Mouse (Mus musculus) heart, embryonic 14.5 days (tissue): ENCODE results near the gene 4933424G06Rik. TPM values are rescaled to one million over a fixed set of nuclear protein-coding genes. Genes with fewer than 3 reads are reported as not detected.

Experiments
- ATAC-seq: fragments of 200-750 bp; cut with Nextera tagmentation; 2 replicates; pipeline ENCODE4 v1.8.0; 2017; ENCODE audit warnings: low read depth, moderate TSS enrichment; ENCODE audit not compliant: insufficient number of reproducible peaks, insufficient read depth, low FRiP score
- H3K27ac ChIP-seq, 2 experiments: fragments of 200-500 bp in 1 of 2; fragments of 300-500 bp in 1 of 2; sonication (generic) in 1 of 2; replicated peaks in 1 of 2; 2 replicates each; pipeline ENCODE4 v1.5.1; 2012 to 2014; ENCODE audit warnings: low read depth in 2 of 2, low read length in 2 of 2, control low read depth in 1 of 2, mild to moderate bottlenecking in 1 of 2, mixed read lengths in 1 of 2; ENCODE audit not compliant: control insufficient read depth in 1 of 2, insufficient read depth in 1 of 2
- H3K27me3 ChIP-seq: fragments of 300-500 bp; sonication (generic); 2 replicates; pipeline ENCODE4 v1.6.1; 2014; ENCODE audit warnings: mild to moderate bottlenecking, low read length, control low read depth; ENCODE audit not compliant: control insufficient read depth, insufficient read depth
- H3K36me3 ChIP-seq: fragments of 300-500 bp; sonication (generic); 2 replicates; pipeline ENCODE4 v1.6.1; 2014; ENCODE audit warnings: mild to moderate bottlenecking, control low read depth, low read length, mixed read lengths; ENCODE audit not compliant: control insufficient read depth, insufficient read depth
- H3K4me1 ChIP-seq, 2 experiments: fragments of 200-500 bp in 1 of 2; fragments of 300-500 bp in 1 of 2; sonication (generic) in 1 of 2; 2 replicates each; pipeline ENCODE4 v1.6.1; 2012 to 2014; ENCODE audit warnings: low read length in 2 of 2, control low read depth in 1 of 2, mixed read lengths in 1 of 2; ENCODE audit not compliant: control insufficient read depth in 2 of 2, insufficient read depth in 2 of 2
- H3K4me2 ChIP-seq: fragments of 300-500 bp; sonication (generic); 2 replicates; pipeline ENCODE4 v1.6.1; 2014; ENCODE audit warnings: mild to moderate bottlenecking, low read length
- H3K4me3 ChIP-seq, 2 experiments: fragments of 200-500 bp in 1 of 2; fragments of 300-500 bp in 1 of 2; sonication (generic) in 1 of 2; 2 replicates each; pipeline ENCODE4 v1.5.1; 2012 to 2014; ENCODE audit warnings: low read length in 2 of 2, mild to moderate bottlenecking in 2 of 2, control low read depth in 1 of 2, low read depth in 1 of 2, moderate library complexity in 1 of 2; ENCODE audit not compliant: control insufficient read depth in 1 of 2, insufficient read depth in 1 of 2
- H3K9ac ChIP-seq: fragments of 300-500 bp; sonication (generic); 2 replicates; pipeline ENCODE4 v1.6.1; 2014; ENCODE audit warnings: mild to moderate bottlenecking, low read length
- H3K9me3 ChIP-seq: fragments of 300-500 bp; sonication (generic); 2 replicates; pipeline ENCODE4 v1.6.1; 2016; ENCODE audit warnings: low read length, control low read depth; ENCODE audit not compliant: control insufficient read depth
- WGBS: fragments of 180-500 bp; shearing (Covaris S2); extraction: QIAGEN DNeasy Blood & Tissue Kit; methylation state at CpG from one replicate; pipeline ENCODE4 v1.1.7; 2014; 5-methylcytosine and 5-hydroxymethylcytosine counted together
- polyA plus RNA-seq: library from polyadenylated mRNA; unstranded; fragments of >200 nt; fragmentation: Nextera tagmentation; extraction: Ambion mirVana; gene quantifications from 2 replicates; pipeline ENCODE4 v1.2.1, GENCODE M21; 2014

Gene 4933424G06Rik
- polyA plus RNA-seq, 1 experiment from 2014 or later: 0.18 TPM

DNA sequence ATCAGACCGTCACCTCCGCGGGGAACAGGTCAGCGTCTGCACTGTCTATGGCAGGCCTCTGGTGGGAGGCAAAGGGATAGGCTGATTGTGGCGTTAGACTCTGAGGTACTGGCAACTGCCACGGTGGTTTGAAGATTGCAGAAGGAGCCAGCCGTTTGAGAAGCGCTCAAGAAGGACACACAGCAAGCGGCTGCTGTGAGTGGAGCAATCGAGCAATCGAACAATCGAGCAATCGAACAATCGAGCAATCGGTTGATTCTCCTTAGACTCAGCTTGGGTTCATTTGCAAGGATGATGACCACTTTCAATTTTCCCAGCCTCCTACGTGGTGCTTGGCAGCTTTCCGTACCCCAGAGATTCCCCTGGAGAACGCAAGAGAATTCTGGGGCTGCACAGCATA is 49.1 kb downstream of the 4933424G06Rik start:
- H3K4me1 ChIP-seq: no peaks in the 10 kb centered on the region; a peak in 1 of 4 replicates
- 81% methylated on average over 18 of the region's 18 CpGs for WGBS

DNA sequence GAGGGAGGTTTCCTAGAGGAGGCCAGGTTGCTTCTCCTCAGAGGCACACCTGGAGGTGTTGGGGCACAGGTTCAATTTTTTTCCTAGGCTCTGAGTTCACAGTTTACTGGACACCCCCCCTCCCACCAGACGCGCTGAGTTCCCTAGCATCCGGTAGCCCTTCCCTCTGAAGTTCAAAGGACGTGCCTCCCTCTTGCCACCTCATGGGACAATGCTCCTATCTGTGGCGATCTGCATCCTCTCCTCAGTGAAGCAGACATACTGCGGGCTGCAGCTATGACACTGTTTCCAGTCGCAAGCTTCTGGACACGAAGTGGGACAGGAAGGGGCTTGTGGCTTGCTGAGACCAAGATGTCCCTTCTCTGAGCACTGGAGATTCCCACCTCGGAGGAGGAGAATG is 50.5 kb downstream of the 4933424G06Rik start:
- no peak overlapping the region for H3K9ac ChIP-seq
- H3K9me3 ChIP-seq: no peaks in the 10 kb centered on the region
- H3K36me3 ChIP-seq: no peaks in the 10 kb centered on the region
- H3K27me3 ChIP-seq: no peaks in the 10 kb centered on the region
- H3K27ac ChIP-seq: no peak overlapping the region
- WGBS: 74% methylated on average over 9 of the region's 9 CpGs
- no peak for ATAC-seq
- H3K4me2 ChIP-seq: no peak overlapping the region
- no peaks in the 10 kb centered on the region for H3K4me1 ChIP-seq
- H3K4me3 ChIP-seq: no peak overlapping the region

More for the DNA sequence above, 49.1 kb downstream of the 4933424G06Rik start:
- Histone ChIP-seq H3K9me3 (no peaks in the 10 kb centered on the region), H3K36me3 (no peaks in the 10 kb centered on the region), H3K4me3 (no peak overlapping the region), H3K4me2 (no peak overlapping the region), H3K9ac (no peak overlapping the region), H3K27me3 (no peaks in the 10 kb centered on the region), H3K27ac (no peak overlapping the region)
- no peak for ATAC-seq

DNA sequence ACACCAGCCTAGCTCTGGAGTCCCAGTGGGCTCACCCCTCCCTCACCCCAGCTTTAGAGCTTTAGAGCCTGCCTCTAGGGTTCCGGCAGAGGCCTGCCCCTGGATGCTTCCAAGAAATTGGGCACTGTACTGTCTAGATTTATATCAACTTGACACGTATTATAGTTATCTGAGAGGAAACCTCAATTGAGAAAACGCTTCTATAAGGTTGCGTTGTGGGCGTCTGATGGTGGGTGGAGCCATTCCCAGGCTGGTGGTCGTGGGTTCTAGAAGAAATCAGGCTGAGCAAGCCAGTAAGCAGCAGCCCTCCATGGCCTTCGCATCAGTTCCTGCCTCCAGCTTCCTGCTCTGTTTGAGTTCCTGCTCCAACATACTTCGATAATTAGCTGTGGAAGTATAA is 51.1 kb downstream of the 4933424G06Rik start:
- 86% methylated on average over 8 of the region's 8 CpGs for WGBS
- Histone ChIP-seq H3K9me3 (no peaks in the 10 kb centered on the region), H3K4me3 (no peak overlapping the region), H3K4me2 (no peak overlapping the region), H3K27me3 (no peaks in the 10 kb centered on the region), H3K27ac (no peak overlapping the region), H3K4me1 (no peaks in the 10 kb centered on the region), H3K36me3 (no peaks in the 10 kb centered on the region), H3K9ac (no peak overlapping the region)
- no peak for ATAC-seq

DNA sequence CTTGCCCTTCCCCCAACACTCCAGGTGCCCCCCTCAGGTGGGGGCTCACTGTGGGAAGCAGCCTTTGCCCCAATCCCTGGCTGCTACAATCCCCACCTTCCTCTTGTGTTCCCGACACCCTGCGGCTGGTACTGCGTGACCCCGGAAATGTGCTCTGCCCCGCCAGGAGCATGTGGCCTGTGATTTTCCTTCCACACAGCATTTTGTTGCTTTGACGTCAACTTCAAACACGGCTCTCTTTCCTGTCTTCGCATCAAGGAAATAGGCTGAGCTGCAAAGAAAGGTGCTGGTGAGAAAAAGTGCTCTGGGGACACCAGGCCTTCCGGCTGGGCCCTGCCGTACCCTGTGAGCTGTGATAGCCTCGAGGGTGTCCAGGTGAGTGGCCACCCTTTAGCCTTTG is 51.6 kb downstream of the 4933424G06Rik start, which contains the start of gene Zap70:
TSS of gene Zap70 (plus strand) at position 231 of the 400 bp plus-strand sequence.
- H3K4me2 ChIP-seq: no peak within 1 kb of the TSS
- no peak within 1 kb of the TSS for H3K9ac ChIP-seq
- 75% methylated on average over 11 of the region's 11 CpGs for WGBS
- H3K27me3 ChIP-seq: no peaks in the 10 kb centered on the region
- no peak within 1 kb of the TSS for H3K4me3 ChIP-seq
- H3K36me3 ChIP-seq: no peaks in the 10 kb centered on the region
- no peak for ATAC-seq
- H3K27ac ChIP-seq: no peak within 1 kb of the TSS
- no peaks in the 10 kb centered on the region for H3K9me3 ChIP-seq
- peaks cover under 1% of the 10 kb centered on the region in 2 experiments; a peak in 1 of 4 replicates for H3K4me1 ChIP-seq

DNA sequence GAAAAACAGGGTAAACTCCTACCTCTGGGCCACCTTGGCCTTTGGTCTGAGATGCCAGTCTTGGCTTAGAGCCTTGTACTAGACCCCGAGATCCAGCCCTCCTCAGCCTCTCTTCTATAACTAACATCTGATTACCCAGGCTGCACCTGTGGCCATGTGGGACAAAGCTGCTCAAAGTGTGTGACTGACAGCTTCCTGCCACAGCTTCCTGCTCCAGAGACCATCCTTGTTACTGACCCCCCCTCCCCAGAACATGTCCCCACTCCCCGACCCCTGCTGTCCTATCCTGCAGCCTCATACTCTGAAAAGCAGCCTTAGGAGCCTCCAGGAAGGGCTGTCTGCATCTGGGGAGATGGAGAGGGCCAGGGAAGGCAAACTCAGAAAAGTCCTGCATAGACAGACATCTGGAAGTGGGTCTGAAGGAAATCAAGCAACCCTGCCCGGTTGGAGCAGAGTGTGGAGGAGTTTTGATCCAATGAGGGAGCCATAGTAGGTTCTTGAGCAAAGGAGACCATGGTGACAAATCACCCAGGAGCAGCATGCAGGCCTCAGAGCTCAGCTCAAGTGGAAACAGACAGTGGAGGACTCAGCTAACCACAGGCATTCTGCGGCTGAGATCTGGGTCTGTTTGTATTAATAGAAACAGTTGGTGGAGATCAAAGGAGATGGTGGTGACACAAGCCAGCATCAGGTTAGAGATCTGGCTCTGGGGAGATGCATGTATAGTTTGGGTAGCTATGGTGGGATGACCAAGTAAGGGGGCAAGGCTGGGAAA is 56.7 kb downstream of the 4933424G06Rik start:
- no peak for ATAC-seq
- no peak overlapping the region for H3K4me2 ChIP-seq
- no peaks in the 10 kb centered on the region for H3K36me3 ChIP-seq
- 44% methylated on average over 4 of the region's 4 CpGs for WGBS
- peaks cover 4% of the 10 kb centered on the region in 2 experiments; a peak in 3 of 4 replicates for H3K4me1 ChIP-seq
- no peak overlapping the region for H3K27ac ChIP-seq
- H3K27me3 ChIP-seq: peaks cover 19% of the 10 kb centered on the region
- no peaks in the 10 kb centered on the region for H3K9me3 ChIP-seq
- no peak overlapping the region for H3K9ac ChIP-seq
- H3K4me3 ChIP-seq: no peak overlapping the region

DNA sequence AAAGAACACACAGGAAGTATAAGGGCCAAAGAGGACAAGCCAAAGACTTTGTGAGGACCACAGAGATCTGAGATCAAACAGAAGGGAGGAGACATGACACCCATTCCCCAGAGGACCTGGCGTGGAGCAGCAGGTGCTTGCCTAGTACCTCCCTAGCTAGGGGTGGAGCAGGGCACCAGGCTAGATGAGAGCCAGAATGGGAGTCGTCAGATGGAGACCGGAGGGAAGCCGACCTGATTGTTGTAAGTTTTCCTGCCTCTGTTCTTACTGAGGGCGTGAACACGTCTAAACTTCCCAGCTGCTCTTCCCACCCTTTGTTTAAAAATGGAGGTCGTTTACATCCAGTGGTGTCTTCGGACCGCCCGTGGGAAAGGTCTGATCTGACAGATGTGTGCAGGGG is 57.4 kb downstream of the 4933424G06Rik start:
- Histone ChIP-seq H3K4me3 (no peak overlapping the region), H3K4me1 (peaks cover 4% of the 10 kb centered on the region in 2 experiments; a peak in 3 of 4 replicates), H3K36me3 (no peaks in the 10 kb centered on the region), H3K27ac (no peak overlapping the region), H3K27me3 (peaks cover 20% of the 10 kb centered on the region), H3K4me2 (no peak overlapping the region), H3K9ac (no peak overlapping the region), H3K9me3 (no peaks in the 10 kb centered on the region)
- WGBS: 46% methylated on average over 10 of the region's 10 CpGs
- ATAC-seq: no peak

DNA sequence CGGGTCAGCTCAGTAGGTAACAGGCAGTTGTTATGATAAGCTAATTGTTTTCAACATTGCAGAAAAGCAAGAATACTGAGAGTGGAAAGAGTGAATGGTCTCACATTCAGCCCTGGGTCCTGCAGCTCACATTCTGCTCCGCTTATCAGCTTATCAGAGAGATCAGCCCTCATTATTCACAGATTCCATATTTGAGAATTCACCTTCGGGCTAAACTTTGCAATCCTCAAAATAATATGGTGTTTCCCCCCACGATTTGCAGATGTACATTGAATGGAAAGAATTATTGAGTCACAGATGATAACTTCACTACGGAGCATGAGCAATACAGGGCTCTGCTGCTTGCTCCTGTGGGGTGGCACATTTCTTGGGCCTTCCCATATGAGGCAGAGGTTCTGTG is 58.8 kb downstream of the 4933424G06Rik start:
- Histone ChIP-seq H3K36me3 (no peaks in the 10 kb centered on the region), H3K4me3 (no peak overlapping the region), H3K27me3 (peaks cover 20% of the 10 kb centered on the region), H3K4me1 (peaks cover 4% of the 10 kb centered on the region in 2 experiments; a peak in 3 of 4 replicates), H3K4me2 (no peak overlapping the region), H3K9me3 (no peaks in the 10 kb centered on the region), H3K27ac (no peak overlapping the region), H3K9ac (no peak overlapping the region)
- no peak for ATAC-seq
- WGBS: 64% methylated on average over 5 of the region's 5 CpGs
